Mouse (Mus musculus): Measurements from ENCODE around the gene Daam2. TPM values are rescaled to one million over a fixed set of nuclear protein-coding genes. Genes with fewer than 3 reads are reported as not detected.

Gene Daam2
- 1 to 10 TPM; 5.3 to 7.4 (median 6.2) TPM for total RNA-seq (2022)

- peak; percentile 73 for DNase-seq (ENCODE audit: low spot score)
Observed at GRCm38 (mm10) chr17:49563830-49564470, at the start of gene Daam2. TSS of gene Daam2 (minus strand) at chr17:49564343.

GRCm38 (mm10) chr17:49610296-49610695, 46.2 kb upstream of the Daam2 start:
- DNase-seq (ENCODE audit: low spot score) = no peak

- DNase-seq (ENCODE audit: low spot score) = no peak
Observed at GRCm38 (mm10) chr17:49607351-49608027, 43.3 kb upstream of the Daam2 start.

GRCm38 (mm10) chr17:49605397-49605796, 41.3 kb upstream of the Daam2 start:
- no peak for DNase-seq (ENCODE audit: low spot score)

- DNase-seq (ENCODE audit: low spot score) = no peak
Observed at GRCm38 (mm10) chr17:49590051-49590450, 25.9 kb upstream of the Daam2 start.

- DNase-seq (ENCODE audit: low spot score) = no peak
Observed at GRCm38 (mm10) chr17:49582471-49582870, 18.3 kb upstream of the Daam2 start.

GRCm38 (mm10) chr17:49577321-49577720, 13.2 kb upstream of the Daam2 start:
- DNase-seq (ENCODE audit: low spot score) = no peak

- DNase-seq (ENCODE audit: low spot score) = no peak
Observed at GRCm38 (mm10) chr17:49568717-49569116, 4.6 kb upstream of the Daam2 start.

GRCm38 (mm10) chr17:49564489-49564888, 346 bp upstream of the Daam2 start:
- no peak for DNase-seq (ENCODE audit: low spot score)

GRCm38 (mm10) chr17:49563416-49563780, 745 bp downstream of the Daam2 start:
- DNase-seq (ENCODE audit: low spot score) = no peak

- DNase-seq (ENCODE audit: low spot score) = no peak
Observed at GRCm38 (mm10) chr17:49562701-49563415, 1.3 kb downstream of the Daam2 start.

GRCm38 (mm10) chr17:49561985-49562384, 2.2 kb downstream of the Daam2 start:
- no peak for DNase-seq (ENCODE audit: low spot score)

GRCm38 (mm10) chr17:49559786-49560289, 4.3 kb downstream of the Daam2 start:
- DNase-seq (ENCODE audit: low spot score) = no peak

GRCm38 (mm10) chr17:49556169-49556568, 8.0 kb downstream of the Daam2 start:
- no peak for DNase-seq (ENCODE audit: low spot score)

GRCm38 (mm10) chr17:49551991-49552390, 12.2 kb downstream of the Daam2 start:
- no peak for DNase-seq (ENCODE audit: low spot score)

GRCm38 (mm10) chr17:49551465-49551864, 12.7 kb downstream of the Daam2 start:
- no peak for DNase-seq (ENCODE audit: low spot score)

- DNase-seq (ENCODE audit: low spot score) = no peak
Observed at GRCm38 (mm10) chr17:49545997-49546396, 18.1 kb downstream of the Daam2 start.

- no peak for DNase-seq (ENCODE audit: low spot score)
Observed at GRCm38 (mm10) chr17:49545424-49545823, 18.7 kb downstream of the Daam2 start.

GRCm38 (mm10) chr17:49544561-49544960, 19.6 kb downstream of the Daam2 start:
- no peak for DNase-seq (ENCODE audit: low spot score)

GRCm38 (mm10) chr17:49540706-49541105, 23.4 kb downstream of the Daam2 start:
- no peak for DNase-seq (ENCODE audit: low spot score)

GRCm38 (mm10) chr17:49539204-49539603, 24.9 kb downstream of the Daam2 start:
- no peak for DNase-seq (ENCODE audit: low spot score)

- no peak for DNase-seq (ENCODE audit: low spot score)
Observed at GRCm38 (mm10) chr17:49535580-49535979, 28.6 kb downstream of the Daam2 start.
